Mouse (Mus musculus): ENCODE results near the gene Slc2a12. TPM values are rescaled to one million over a fixed set of nuclear protein-coding genes. Genes with fewer than 3 reads are reported as not detected.

Gene Slc2a12
- polyA plus RNA-seq, 1 experiment from 2014 or later, result 0.05 TPM

DNA sequence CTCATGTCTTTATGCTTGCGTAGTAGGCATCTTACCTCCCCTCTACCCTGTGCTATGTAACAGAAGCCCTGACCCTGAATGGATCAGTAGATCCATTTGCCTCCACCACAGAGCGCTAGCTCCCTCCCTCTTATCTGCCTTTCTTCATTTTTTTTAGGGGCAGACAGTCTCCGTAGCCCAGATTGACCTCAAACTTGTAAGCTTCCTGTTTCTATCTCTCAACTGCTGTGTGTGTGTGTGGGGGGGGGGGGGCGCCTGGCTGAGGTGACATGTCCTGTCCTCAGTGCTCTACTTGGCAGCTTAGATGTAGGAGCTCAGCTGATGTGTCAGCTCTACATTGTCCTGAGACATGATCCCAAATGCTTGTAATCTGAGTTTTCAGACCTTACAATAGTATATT, 13.7 kb upstream of the Slc2a12 start:
- no peaks in the 10 kb centered on the region for H3K9me3 ChIP-seq (replicated peaks)
- H3K27ac ChIP-seq, result no peak overlapping the region
- H3K4me3 ChIP-seq (replicated peaks), result no peak overlapping the region
- no peak for ATAC-seq (ENCODE audit: low read depth)
- H3K36me3 ChIP-seq, result no peaks in the 10 kb centered on the region
- H3K9ac ChIP-seq, result no peak overlapping the region
- WGBS (ENCODE audit: insufficient replicate concordance), result 27% methylated on average over 4 of the region's 4 CpGs
- H3K27me3 ChIP-seq, result no peaks in the 10 kb centered on the region
- H3K4me1 ChIP-seq (replicated peaks), result no peaks in the 10 kb centered on the region
- no peak for DNase-seq
- H3K4me2 ChIP-seq, result no peak overlapping the region

DNA sequence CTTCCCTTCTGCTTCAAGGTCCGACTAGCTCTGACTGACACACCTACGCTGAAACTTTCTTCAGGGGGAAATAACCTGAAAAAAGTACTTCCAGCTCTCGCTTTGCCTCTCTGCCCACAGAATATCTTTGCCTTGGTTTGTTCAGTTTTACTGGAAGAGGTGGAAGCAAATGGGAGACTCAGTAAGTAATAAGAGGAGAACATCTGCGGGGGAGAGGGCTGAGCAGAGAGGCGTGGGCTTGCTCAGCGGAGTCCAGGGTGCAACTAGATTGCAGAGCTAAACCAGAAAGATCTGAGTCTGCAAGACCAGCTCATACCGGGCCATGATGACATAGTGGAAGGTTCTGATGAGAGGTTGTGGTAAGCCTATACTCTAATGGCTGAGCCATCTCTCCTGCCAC, 13.3 kb upstream of the Slc2a12 start:
- no peak for DNase-seq
- no peaks in the 10 kb centered on the region for H3K9me3 ChIP-seq (replicated peaks)
- H3K27me3 ChIP-seq, result no peaks in the 10 kb centered on the region
- no peak overlapping the region for H3K4me2 ChIP-seq
- no peak overlapping the region for H3K9ac ChIP-seq
- H3K4me1 ChIP-seq (replicated peaks), result no peaks in the 10 kb centered on the region
- WGBS (ENCODE audit: insufficient replicate concordance), result 61% methylated on average over 7 of the region's 7 CpGs
- no peak for ATAC-seq (ENCODE audit: low read depth)
- H3K4me3 ChIP-seq (replicated peaks), result no peak overlapping the region
- no peak overlapping the region for H3K27ac ChIP-seq
- H3K36me3 ChIP-seq, result no peaks in the 10 kb centered on the region

DNA sequence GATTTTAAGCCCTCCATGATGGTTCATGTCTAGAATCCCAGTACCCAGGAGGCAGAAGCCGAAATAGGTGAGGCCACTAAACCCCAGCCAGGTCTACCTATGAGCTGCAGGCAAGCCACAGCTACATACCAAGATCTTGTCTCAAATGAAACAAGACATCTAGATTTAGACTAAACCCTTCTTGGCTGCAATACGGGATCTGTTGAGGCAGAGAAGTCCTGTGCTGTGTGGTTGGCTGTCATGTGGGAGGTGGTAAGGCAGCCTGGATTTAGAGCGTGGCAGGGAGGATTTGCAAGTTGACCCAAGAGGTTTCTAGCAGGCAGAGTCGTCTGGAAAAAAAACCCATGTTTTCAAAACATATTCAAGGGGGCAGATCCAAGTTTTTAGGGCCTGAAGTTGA, 12.9 kb upstream of the Slc2a12 start:
- Histone ChIP-seq H3K4me2 (no peak overlapping the region), H3K4me3 (replicated peaks) (no peak overlapping the region), H3K9me3 (replicated peaks) (no peaks in the 10 kb centered on the region), H3K9ac (no peak overlapping the region), H3K27me3 (no peaks in the 10 kb centered on the region), H3K27ac (no peak overlapping the region), H3K4me1 (replicated peaks) (no peaks in the 10 kb centered on the region), H3K36me3 (no peaks in the 10 kb centered on the region)
- DNase-seq (no peak), ATAC-seq (ENCODE audit: low read depth) (no peak)
- 54% methylated on average over 4 of the region's 4 CpGs for WGBS (ENCODE audit: insufficient replicate concordance)

GRCm38 (mm10) chr10:22633406-22634306, 11.2 kb upstream of the Slc2a12 start:
- Histone ChIP-seq H3K4me2 (no peak overlapping the region), H3K36me3 (no peaks in the 10 kb centered on the region), H3K27me3 (no peaks in the 10 kb centered on the region), H3K4me1 (replicated peaks) (no peaks in the 10 kb centered on the region), H3K27ac (no peak overlapping the region), H3K4me3 (replicated peaks) (no peak overlapping the region), H3K9me3 (replicated peaks) (no peaks in the 10 kb centered on the region), H3K9ac (no peak overlapping the region)
- 34% methylated on average over 6 of the region's 6 CpGs for WGBS (ENCODE audit: insufficient replicate concordance)
- DNase-seq (no peak), ATAC-seq (ENCODE audit: low read depth) (no peak)

GRCm38 (mm10) chr10:22637241-22637640, 7.6 kb upstream of the Slc2a12 start:
- Histone ChIP-seq H3K4me1 (replicated peaks) (no peaks in the 10 kb centered on the region), H3K36me3 (no peaks in the 10 kb centered on the region), H3K27ac (no peak overlapping the region), H3K9me3 (replicated peaks) (no peaks in the 10 kb centered on the region), H3K4me3 (replicated peaks) (no peak overlapping the region), H3K9ac (no peak overlapping the region), H3K4me2 (no peak overlapping the region), H3K27me3 (no peaks in the 10 kb centered on the region)
- 49% methylated on average over 3 of the region's 3 CpGs for WGBS (ENCODE audit: insufficient replicate concordance)
- DNase-seq (no peak), ATAC-seq (ENCODE audit: low read depth) (no peak)

GRCm38 (mm10) chr10:22644171-22644570, 640 bp upstream of the Slc2a12 start:
- Histone ChIP-seq H3K4me3 (replicated peaks) (no peak overlapping the region), H3K4me2 (no peak overlapping the region), H3K4me1 (replicated peaks) (no peaks in the 10 kb centered on the region), H3K36me3 (no peaks in the 10 kb centered on the region), H3K9ac (no peak overlapping the region), H3K27me3 (0 out of 2 replicates have a peak, but pooled peaks cover 4% of the 10 kb centered on the region), H3K27ac (no peak overlapping the region), H3K9me3 (replicated peaks) (no peaks in the 10 kb centered on the region)
- DNase-seq (no peak), ATAC-seq (ENCODE audit: low read depth) (no peak)
- WGBS (ENCODE audit: insufficient replicate concordance), result 75% methylated on average over 9 of the region's 9 CpGs

GRCm38 (mm10) chr10:22648702-22649101, 3.9 kb downstream of the Slc2a12 start:
- DNase-seq (no peak), ATAC-seq (ENCODE audit: low read depth) (no peak)
- Histone ChIP-seq H3K4me3 (replicated peaks) (no peak overlapping the region), H3K4me2 (no peak overlapping the region), H3K9me3 (replicated peaks) (no peaks in the 10 kb centered on the region), H3K27me3 (0 out of 2 replicates have a peak, but pooled peaks cover 4% of the 10 kb centered on the region), H3K4me1 (replicated peaks) (no peaks in the 10 kb centered on the region), H3K36me3 (no peaks in the 10 kb centered on the region), H3K9ac (no peak overlapping the region), H3K27ac (no peak overlapping the region)
- WGBS (ENCODE audit: insufficient replicate concordance), result 62% methylated on average over 4 of the region's 4 CpGs

DNA sequence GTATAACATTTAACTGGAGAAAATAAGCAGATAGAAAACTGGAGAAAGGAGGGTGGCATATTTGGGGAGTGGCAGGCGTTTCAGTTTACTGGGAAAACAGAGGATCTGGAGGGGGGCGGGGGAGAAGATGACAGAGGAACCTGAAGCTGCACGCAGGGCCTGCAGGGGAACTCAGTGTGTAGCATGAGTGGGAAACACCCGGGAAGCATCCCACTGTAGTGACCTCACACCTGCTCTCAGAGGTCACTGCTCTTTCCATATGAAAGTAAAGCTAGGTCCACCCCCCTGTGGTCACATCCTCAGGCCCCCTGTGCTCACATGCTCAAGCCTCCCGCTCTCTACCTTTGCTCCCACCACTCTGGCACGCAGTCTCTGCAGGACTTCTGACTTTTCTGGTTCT, 9.0 kb downstream of the Slc2a12 start:
- Histone ChIP-seq H3K27ac (no peak overlapping the region), H3K4me2 (no peak overlapping the region), H3K9me3 (replicated peaks) (no peaks in the 10 kb centered on the region), H3K36me3 (no peaks in the 10 kb centered on the region), H3K9ac (no peak overlapping the region), H3K4me1 (replicated peaks) (no peaks in the 10 kb centered on the region), H3K27me3 (no peaks in the 10 kb centered on the region), H3K4me3 (replicated peaks) (no peak overlapping the region)
- ATAC-seq (ENCODE audit: low read depth), result no peak
- 54% methylated on average over 6 of the region's 6 CpGs for WGBS (ENCODE audit: insufficient replicate concordance)
- DNase-seq, result no peak

DNA sequence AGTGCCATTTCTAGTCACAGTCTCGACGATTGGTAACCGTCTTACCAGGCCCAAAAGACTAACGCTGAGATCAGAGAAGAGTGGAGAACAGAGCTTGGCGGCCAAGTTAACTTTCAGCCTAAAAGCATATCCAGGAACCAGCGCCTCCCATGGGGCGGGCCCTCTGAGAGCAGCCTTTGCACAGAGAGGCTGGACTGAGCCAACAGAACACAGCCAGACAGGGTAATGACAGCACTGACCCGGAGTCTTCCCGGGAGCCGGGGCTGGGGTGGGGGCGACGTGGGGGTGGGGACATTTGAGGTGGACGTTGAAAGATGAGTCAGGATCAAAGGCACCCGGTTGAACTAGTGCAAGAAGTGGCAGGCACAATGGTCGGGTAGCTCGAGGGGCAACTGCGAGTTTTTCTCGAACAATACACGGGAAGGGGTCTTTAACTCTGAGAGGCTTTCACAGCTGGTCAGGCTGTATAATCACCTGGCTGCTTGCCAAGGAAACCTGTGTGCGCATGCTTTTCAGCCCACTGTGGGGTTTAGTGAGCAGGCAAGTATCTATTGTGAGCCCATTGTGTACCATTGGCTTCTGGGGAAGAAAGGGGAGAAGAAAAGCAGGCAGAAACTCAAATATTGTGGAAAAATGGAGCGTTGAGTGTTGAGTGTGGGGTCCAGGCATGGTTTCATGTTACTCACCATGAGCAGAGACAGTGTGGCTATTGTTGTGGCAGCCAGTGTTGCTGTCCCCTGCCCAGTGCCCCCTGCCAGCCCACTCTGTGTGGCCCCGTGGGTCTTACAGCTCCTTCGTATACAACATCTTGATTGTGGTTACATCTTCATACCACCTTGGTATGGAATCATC, 13.9 kb downstream of the Slc2a12 start:
- Histone ChIP-seq H3K36me3 (no peaks in the 10 kb centered on the region), H3K9ac (no peak overlapping the region), H3K4me3 (replicated peaks) (no peak overlapping the region), H3K27me3 (no peaks in the 10 kb centered on the region), H3K4me1 (replicated peaks) (no peaks in the 10 kb centered on the region), H3K4me2 (no peak overlapping the region), H3K9me3 (replicated peaks) (no peaks in the 10 kb centered on the region), H3K27ac (no peak overlapping the region)
- WGBS (ENCODE audit: insufficient replicate concordance), result 60% methylated on average over 23 of the region's 23 CpGs
- no peak for ATAC-seq (ENCODE audit: low read depth)
- DNase-seq, result no peak

GRCm38 (mm10) chr10:22659386-22659725, 14.5 kb downstream of the Slc2a12 start:
- Histone ChIP-seq H3K27me3 (no peaks in the 10 kb centered on the region), H3K4me1 (replicated peaks) (no peaks in the 10 kb centered on the region), H3K36me3 (no peaks in the 10 kb centered on the region), H3K4me2 (no peak overlapping the region), H3K9me3 (replicated peaks) (no peaks in the 10 kb centered on the region), H3K4me3 (replicated peaks) (no peak overlapping the region), H3K27ac (no peak overlapping the region), H3K9ac (no peak overlapping the region)
- WGBS (ENCODE audit: insufficient replicate concordance), result 69% methylated on average over 10 of the region's 10 CpGs
- DNase-seq (no peak), ATAC-seq (ENCODE audit: low read depth) (no peak)

DNA sequence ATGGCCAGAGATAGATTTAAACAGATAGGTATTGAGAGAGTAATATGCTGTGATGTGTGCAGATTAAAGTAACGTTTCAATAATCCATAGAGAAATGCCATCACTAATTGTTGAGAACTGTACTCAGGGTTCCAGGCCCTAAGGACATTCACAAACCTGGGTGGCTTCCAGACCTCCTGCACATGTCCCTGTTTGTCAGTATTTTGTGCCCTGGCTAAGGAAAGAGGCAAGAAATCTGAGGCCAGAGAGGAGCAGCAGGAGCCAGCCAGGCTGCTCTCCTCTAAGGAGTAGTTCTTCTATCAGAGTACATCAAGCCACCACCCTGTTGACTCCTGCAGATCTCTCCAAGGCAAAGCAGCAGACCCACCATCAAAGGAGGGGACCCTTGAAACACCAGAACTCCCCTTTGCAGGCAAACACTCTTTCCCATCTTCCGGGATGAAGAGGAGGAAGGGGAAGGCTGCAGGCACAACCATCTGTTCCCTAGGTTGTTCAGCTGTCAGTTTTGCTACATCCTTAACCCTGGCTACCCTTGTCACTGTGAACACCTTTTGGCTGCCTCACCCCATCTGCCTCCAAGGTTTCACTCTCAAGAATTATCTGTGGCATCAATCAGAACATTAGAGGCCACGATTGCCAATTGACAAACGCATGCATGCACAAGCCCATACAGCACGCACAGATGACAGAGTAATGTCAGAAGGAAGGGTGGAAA, 15.6 kb downstream of the Slc2a12 start:
- no peak for DNase-seq
- ATAC-seq (ENCODE audit: low read depth), result no peak
- 65% methylated on average over 5 of the region's 5 CpGs for WGBS (ENCODE audit: insufficient replicate concordance)
- no peak overlapping the region for H3K27ac ChIP-seq
- H3K9ac ChIP-seq, result no peak overlapping the region
- no peaks in the 10 kb centered on the region for H3K9me3 ChIP-seq (replicated peaks)
- H3K36me3 ChIP-seq, result no peaks in the 10 kb centered on the region
- H3K4me1 ChIP-seq (replicated peaks), result no peaks in the 10 kb centered on the region
- H3K4me3 ChIP-seq (replicated peaks), result no peak overlapping the region
- H3K27me3 ChIP-seq, result no peaks in the 10 kb centered on the region
- H3K4me2 ChIP-seq, result no peak overlapping the region

Data from liver, embryonic 13.5 days (tissue).